Mouse (Mus musculus): ENCODE data around the gene Ercc2.

- TF ChIP-seq GABPA (IDR thresholded peaks at IDR 0.05; ENCODE audit: low read depth, low read length) (no peak), POLR2A (IDR thresholded peaks at IDR 0.05; ENCODE audit: control insufficient read depth in 1 of 2, insufficient read depth in 1 of 2, low read depth in 1 of 2, low read length in 2 of 2, poor library complexity in 1 of 2) (no peak), ZC3H11A (IDR thresholded peaks at IDR 0.05; ENCODE audit: low read depth, low read length) (no peak), POLR2AphosphoS5 (IDR thresholded peaks at IDR 0.05; ENCODE audit: borderline replicate concordance, low read depth, low read length) (no peak), TBP (IDR thresholded peaks at IDR 0.05; ENCODE audit: low read depth, low read length) (no peak), CTCF (IDR thresholded peaks at IDR 0.05 in 2 of 3, conservative IDR thresholded peaks at IDR 0.05 in 1 of 3; ENCODE audit: control insufficient read depth in 1 of 3, insufficient read depth in 1 of 3, low read depth in 2 of 3, low read length in 3 of 3, poor library complexity in 1 of 3, severe bottlenecking in 1 of 3) (no peak), JUND (IDR thresholded peaks at IDR 0.05; ENCODE audit: low read depth, low read length) (no peak), NRF1 (IDR thresholded peaks at IDR 0.05; ENCODE audit: insufficient read depth, low read depth, low read length, poor library complexity, severe bottlenecking) (no peak), ZKSCAN1 (IDR thresholded peaks at IDR 0.05; ENCODE audit: low read depth, low read length) (no peak), MYB (IDR thresholded peaks at IDR 0.05; ENCODE audit: low read depth, low read length) (no peak), GATA1 (IDR thresholded peaks at IDR 0.05; ENCODE audit: low read depth, low read length) (no peak)
These were observed 6.4 kb upstream of the Ercc2 start for GRCm38 (mm10) chr7:19375368-19375767.

Measured in MEL (cell line).